Mouse (Mus musculus): ENCODE measurements around the gene Cacna1g. TPM values are rescaled to one million over a fixed set of nuclear protein-coding genes. Genes with fewer than 3 reads are reported as not detected.
A peak's percentile ranks its signal among the peaks of the same experiment; 100 is the strongest.

Gene Cacna1g
- polyA plus RNA-seq, 1 experiment = not detected

GRCm38 (mm10) chr11:94392672-94393109 lies 81.3 kb downstream of the Cacna1g start, which contains the start of gene Abcc3:
Gene Abcc3 (minus strand): TSS chr11:94392997.
- Histone ChIP-seq H3K36me3 (replicated peaks; ENCODE audit: low read length) (no peaks in the 10 kb centered on the region), H3K9me3 (no peaks in the 10 kb centered on the region), H3K27me3 (replicated peaks) (peaks cover 82% of the 10 kb centered on the region), H3K4me1 (peaks cover 13% of the 10 kb centered on the region), H3K4me3 (replicated peaks) (peak within 1 kb of the TSS; percentile 85)
- TF ChIP-seq GATA1 (IDR thresholded peaks at IDR 0.05; ENCODE audit: borderline replicate concordance, low read length) (no peak), FLI1 (IDR thresholded peaks at IDR 0.05; ENCODE audit: low read length) (no peak)

GRCm38 (mm10) chr11:94391661-94392060 lies 82.3 kb downstream of the Cacna1g start:
- TF ChIP-seq FLI1 (IDR thresholded peaks at IDR 0.05; ENCODE audit: low read length) = no peak
- no peak for TF ChIP-seq GATA1 (IDR thresholded peaks at IDR 0.05; ENCODE audit: borderline replicate concordance, low read length)
- Histone ChIP-seq H3K27me3 (replicated peaks) (peaks cover 82% of the 10 kb centered on the region), H3K9me3 (no peaks in the 10 kb centered on the region), H3K36me3 (replicated peaks; ENCODE audit: low read length) (no peaks in the 10 kb centered on the region), H3K4me1 (peaks cover 16% of the 10 kb centered on the region), H3K4me3 (replicated peaks) (no peak overlapping the region)

- peaks cover 25% of the 10 kb centered on the region for H3K4me1 ChIP-seq
- no peak for TF ChIP-seq FLI1 (IDR thresholded peaks at IDR 0.05; ENCODE audit: low read length)
- TF ChIP-seq GATA1 (IDR thresholded peaks at IDR 0.05; ENCODE audit: borderline replicate concordance, low read length) = no peak
- no peak overlapping the region for H3K4me3 ChIP-seq (replicated peaks)
- H3K27me3 ChIP-seq (replicated peaks) = peaks cover 80% of the 10 kb centered on the region
- H3K36me3 ChIP-seq (replicated peaks; ENCODE audit: low read length) = no peaks in the 10 kb centered on the region
- H3K9me3 ChIP-seq = no peaks in the 10 kb centered on the region
These were observed 83.2 kb downstream of the Cacna1g start for GRCm38 (mm10) chr11:94390825-94391224.

- peaks cover 33% of the 10 kb centered on the region for H3K4me1 ChIP-seq
- H3K9me3 ChIP-seq = no peaks in the 10 kb centered on the region
- H3K36me3 ChIP-seq (replicated peaks; ENCODE audit: low read length) = no peaks in the 10 kb centered on the region
- H3K27me3 ChIP-seq (replicated peaks) = peaks cover 80% of the 10 kb centered on the region
- TF ChIP-seq FLI1 (IDR thresholded peaks at IDR 0.05; ENCODE audit: low read length) = no peak
- no peak for TF ChIP-seq GATA1 (IDR thresholded peaks at IDR 0.05; ENCODE audit: borderline replicate concordance, low read length)
- no peak overlapping the region for H3K4me3 ChIP-seq (replicated peaks)
These were observed 84.1 kb downstream of the Cacna1g start for GRCm38 (mm10) chr11:94389724-94390396.

GRCm38 (mm10) chr11:94389021-94389420 lies 85.0 kb downstream of the Cacna1g start:
- H3K9me3 ChIP-seq = no peaks in the 10 kb centered on the region
- H3K27me3 ChIP-seq (replicated peaks) = peaks cover 79% of the 10 kb centered on the region
- H3K4me3 ChIP-seq (replicated peaks) = no peak overlapping the region
- TF ChIP-seq GATA1 (IDR thresholded peaks at IDR 0.05; ENCODE audit: borderline replicate concordance, low read length) (no peak), FLI1 (IDR thresholded peaks at IDR 0.05; ENCODE audit: low read length) (no peak)
- H3K36me3 ChIP-seq (replicated peaks; ENCODE audit: low read length) = no peaks in the 10 kb centered on the region
- H3K4me1 ChIP-seq = peaks cover 30% of the 10 kb centered on the region

GRCm38 (mm10) chr11:94387756-94388155 lies 86.2 kb downstream of the Cacna1g start:
- H3K9me3 ChIP-seq = no peaks in the 10 kb centered on the region
- H3K4me1 ChIP-seq = peaks cover 27% of the 10 kb centered on the region
- peaks cover 82% of the 10 kb centered on the region for H3K27me3 ChIP-seq (replicated peaks)
- H3K4me3 ChIP-seq (replicated peaks) = no peak overlapping the region
- TF ChIP-seq GATA1 (IDR thresholded peaks at IDR 0.05; ENCODE audit: borderline replicate concordance, low read length) = no peak
- no peak for TF ChIP-seq FLI1 (IDR thresholded peaks at IDR 0.05; ENCODE audit: low read length)
- H3K36me3 ChIP-seq (replicated peaks; ENCODE audit: low read length) = no peaks in the 10 kb centered on the region

- H3K4me3 ChIP-seq (replicated peaks) = peak overlapping the region; percentile 86
- TF ChIP-seq FLI1 (IDR thresholded peaks at IDR 0.05; ENCODE audit: low read length) = no peak
- TF ChIP-seq GATA1 (IDR thresholded peaks at IDR 0.05; ENCODE audit: borderline replicate concordance, low read length) = no peak
- peaks cover 82% of the 10 kb centered on the region for H3K27me3 ChIP-seq (replicated peaks)
- H3K36me3 ChIP-seq (replicated peaks; ENCODE audit: low read length) = no peaks in the 10 kb centered on the region
- H3K4me1 ChIP-seq = peaks cover 20% of the 10 kb centered on the region
- no peaks in the 10 kb centered on the region for H3K9me3 ChIP-seq
These were observed 87.8 kb downstream of the Cacna1g start for GRCm38 (mm10) chr11:94385977-94386771.

GRCm38 (mm10) chr11:94379736-94380135 lies 94.3 kb downstream of the Cacna1g start:
- no peak overlapping the region for H3K4me3 ChIP-seq (replicated peaks)
- H3K4me1 ChIP-seq = peaks cover 4% of the 10 kb centered on the region; the same call in 1 of the 2 replicates
- TF ChIP-seq FLI1 (IDR thresholded peaks at IDR 0.05; ENCODE audit: low read length) (no peak), GATA1 (IDR thresholded peaks at IDR 0.05; ENCODE audit: borderline replicate concordance, low read length) (no peak)
- H3K9me3 ChIP-seq = no peaks in the 10 kb centered on the region
- H3K27me3 ChIP-seq (replicated peaks) = peaks cover 73% of the 10 kb centered on the region
- no peaks in the 10 kb centered on the region for H3K36me3 ChIP-seq (replicated peaks; ENCODE audit: low read length)

GRCm38 (mm10) chr11:94379061-94379460 lies 94.9 kb downstream of the Cacna1g start:
- Histone ChIP-seq H3K36me3 (replicated peaks; ENCODE audit: low read length) (no peaks in the 10 kb centered on the region), H3K9me3 (no peaks in the 10 kb centered on the region), H3K4me1 (peaks cover 6% of the 10 kb centered on the region), H3K27me3 (replicated peaks) (peaks cover 74% of the 10 kb centered on the region), H3K4me3 (replicated peaks) (no peak overlapping the region)
- TF ChIP-seq GATA1 (IDR thresholded peaks at IDR 0.05; ENCODE audit: borderline replicate concordance, low read length) = no peak
- no peak for TF ChIP-seq FLI1 (IDR thresholded peaks at IDR 0.05; ENCODE audit: low read length)

Measured in megakaryocyte, embryonic 14.5 days (primary cell).